Mouse (Mus musculus) olfactory bulb, adult 2 months (tissue): ENCODE measurements around the gene Smad9.

Experiments
- CTCF ChIP-seq: fragments of 200-500 bp; IDR thresholded peaks from 2 replicates; pipeline ENCODE4 v1.5.1; 2012; ENCODE audit warnings: low read depth, mild to moderate bottlenecking, low read length, moderate library complexity; ENCODE audit not compliant: insufficient read depth
- POLR2A ChIP-seq: fragments of 200-500 bp; IDR thresholded peaks from 2 replicates; pipeline ENCODE4 v1.6.1; 2012; ENCODE audit warnings: mild to moderate bottlenecking, low read depth, low read length, moderate library complexity; ENCODE audit not compliant: insufficient read depth

DNA sequence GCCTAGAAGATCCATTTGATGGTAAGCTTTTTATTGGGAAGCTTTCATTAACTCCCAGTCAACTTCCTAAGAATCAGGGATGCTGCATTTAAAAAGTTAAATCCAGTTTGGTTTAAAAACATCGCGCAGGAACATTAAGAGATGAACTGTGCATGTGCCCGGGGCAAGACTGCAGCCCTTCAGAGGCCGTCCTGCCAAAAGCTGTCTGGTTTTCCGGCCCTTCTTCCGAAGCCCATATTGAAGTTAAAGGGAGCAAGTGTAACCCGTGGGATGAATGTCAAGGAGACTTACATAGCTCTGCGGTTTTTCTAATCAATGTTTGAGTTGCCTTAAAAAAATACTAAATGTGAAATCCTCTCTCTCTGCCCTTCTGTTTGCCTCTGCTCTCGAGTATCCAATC is 3.8 kb downstream of the Smad9 start:
- no peak for TF ChIP-seq CTCF
- TF ChIP-seq POLR2A, result no peak
